Mouse (Mus musculus): Measurements from ENCODE around the gene Timmdc1.
A peak's percentile ranks its signal among the peaks of the same experiment; 100 is the strongest.
"Not testable (repeated sequence)": the region's sequence is repeated elsewhere in the genome, so short reads cannot be mapped to it uniquely, and the experiment has no call there.

Timmdc1 gene

GRCm38 (mm10) chr16:38496604-38497140, 25.8 kb downstream of the Timmdc1 start:
- no peak for DNase-seq (ENCODE audit: low read depth, low spot score)

- no peak for DNase-seq (ENCODE audit: low read depth, low spot score)
Measured at GRCm38 (mm10) chr16:38493890-38494289, 28.6 kb downstream of the Timmdc1 start.

GRCm38 (mm10) chr16:38492551-38492950, 29.9 kb downstream of the Timmdc1 start:
- DNase-seq (ENCODE audit: low read depth, low spot score): no peak

- no peak for DNase-seq (ENCODE audit: low read depth, low spot score)
Measured at GRCm38 (mm10) chr16:38483582-38484309, 38.7 kb downstream of the Timmdc1 start.

DNA sequence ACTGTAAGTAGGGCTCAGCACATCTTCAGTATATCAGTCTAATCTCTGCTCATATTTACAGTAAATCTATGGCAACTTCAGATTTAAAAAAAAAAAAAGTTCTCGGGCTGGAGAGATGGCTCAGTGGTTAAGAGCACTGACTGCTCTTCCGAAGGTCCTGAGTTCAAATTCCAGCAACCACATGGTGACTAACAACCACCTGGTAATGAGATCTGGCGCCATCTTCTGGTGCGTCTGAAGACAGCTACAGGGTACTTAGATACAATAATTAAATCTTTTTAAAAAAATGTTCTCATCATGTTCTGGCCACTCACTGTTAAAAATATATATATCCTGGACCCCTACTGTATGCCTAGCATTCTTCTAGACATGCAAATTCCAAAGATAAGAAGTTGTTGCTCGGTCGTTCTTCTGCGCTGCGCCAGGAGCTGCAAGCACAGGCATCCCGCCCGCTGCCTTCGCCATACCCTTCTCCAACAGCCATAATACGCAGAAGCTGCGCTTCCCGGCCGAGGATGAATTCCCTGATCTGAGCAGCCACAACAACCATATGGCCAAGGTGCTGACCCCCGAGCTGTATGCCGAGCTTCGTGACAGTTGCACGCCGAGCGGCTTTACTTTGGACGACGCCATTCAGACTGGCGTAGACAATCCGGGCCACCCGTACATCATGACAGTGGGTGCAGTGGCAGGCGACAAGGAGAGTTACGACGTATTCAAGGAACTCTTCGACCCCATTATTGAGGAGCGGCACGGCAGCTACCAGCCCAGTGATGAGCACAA, 39.5 kb downstream of the Timmdc1 start:
- DNase-seq (ENCODE audit: low read depth, low spot score): peak; percentile 63

DNA sequence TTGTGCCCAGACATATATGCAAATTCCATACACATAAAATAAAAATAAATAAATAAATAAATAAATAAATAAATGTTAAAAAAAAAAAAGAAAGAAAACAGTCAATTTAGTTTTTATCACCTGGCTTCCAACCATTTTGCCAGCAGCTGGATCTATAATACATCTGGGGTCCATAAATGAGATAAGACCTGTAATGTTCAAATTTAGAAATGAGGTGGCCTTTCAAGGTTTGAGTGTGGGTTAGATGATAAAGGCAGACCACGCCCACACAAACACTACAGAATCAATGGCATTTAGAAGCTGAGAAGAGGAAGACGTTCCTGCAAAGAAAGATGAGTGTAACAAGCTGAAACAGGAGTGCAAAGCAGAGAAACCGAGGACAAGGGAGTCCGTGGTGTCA, 41.1 kb downstream of the Timmdc1 start:
- DNase-seq (ENCODE audit: low read depth, low spot score): no peak

- DNase-seq (ENCODE audit: low read depth, low spot score): no peak
Measured at GRCm38 (mm10) chr16:38478296-38478695, 44.2 kb downstream of the Timmdc1 start.

DNA sequence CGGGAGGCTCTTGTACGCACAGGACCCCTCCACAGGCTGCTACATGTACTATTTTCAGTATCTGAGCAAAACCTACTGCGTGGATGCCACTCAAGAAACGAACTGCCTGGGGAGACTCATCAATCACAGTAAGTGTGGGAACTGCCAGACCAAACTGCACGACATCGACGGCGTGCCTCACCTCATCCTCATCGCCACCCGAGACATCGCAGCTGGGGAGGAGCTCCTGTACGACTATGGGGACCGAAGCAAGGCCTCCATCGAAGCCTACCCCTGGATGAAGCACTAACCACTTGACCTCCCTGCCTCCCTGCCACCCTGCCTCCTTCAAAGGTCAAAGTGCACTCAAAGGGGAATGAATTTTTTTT, 45.2 kb downstream of the Timmdc1 start:
- not testable (repeated sequence) for DNase-seq (ENCODE audit: low read depth, low spot score)

- DNase-seq (ENCODE audit: low read depth, low spot score): peak; percentile 84
Measured at GRCm38 (mm10) chr16:38476312-38477240, 45.9 kb downstream of the Timmdc1 start.

GRCm38 (mm10) chr16:38475681-38476311, 46.7 kb downstream of the Timmdc1 start:
- peak; percentile 41 for DNase-seq (ENCODE audit: low read depth, low spot score)

- no peak for DNase-seq (ENCODE audit: low read depth, low spot score)
Measured at GRCm38 (mm10) chr16:38474677-38475286, 47.7 kb downstream of the Timmdc1 start.

DNA sequence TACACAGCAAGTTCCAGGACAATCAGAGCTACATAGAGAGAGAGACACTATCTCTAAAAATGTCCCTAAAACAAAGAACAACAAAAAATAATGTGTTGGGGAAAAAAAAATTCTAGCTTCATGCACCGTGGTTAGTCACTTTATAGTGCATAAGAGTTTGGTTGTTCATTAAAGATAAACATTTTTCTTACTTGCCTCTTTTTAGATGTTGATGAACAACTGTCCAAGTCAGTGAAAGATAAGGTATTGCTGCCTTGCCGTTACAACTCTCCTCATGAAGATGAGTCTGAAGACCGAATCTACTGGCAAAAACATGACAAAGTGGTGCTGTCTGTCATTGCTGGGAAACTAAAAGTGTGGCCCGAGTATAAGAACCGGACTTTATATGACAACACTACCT, 48.8 kb downstream of the Timmdc1 start:
- DNase-seq (ENCODE audit: low read depth, low spot score): no peak

DNA sequence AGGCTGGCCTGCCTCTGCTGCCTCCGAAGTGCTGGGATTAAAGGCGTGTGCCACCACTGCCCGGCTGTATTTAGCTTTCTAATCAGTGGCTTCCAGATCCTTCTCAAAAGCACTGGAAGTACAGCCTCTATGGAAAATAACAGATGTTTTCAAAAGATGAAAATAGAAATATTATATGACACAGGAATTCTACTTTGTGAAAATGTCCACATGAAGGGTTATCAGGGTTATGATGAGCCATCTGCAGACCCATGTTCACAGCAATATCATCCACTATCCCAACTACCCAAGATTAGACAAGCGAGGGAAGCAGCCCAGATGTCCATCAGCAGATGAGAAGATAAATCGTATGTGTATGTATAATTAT, 50.0 kb downstream of the Timmdc1 start:
- no peak for DNase-seq (ENCODE audit: low read depth, low spot score)

GRCm38 (mm10) chr16:38471697-38472506, 50.6 kb downstream of the Timmdc1 start:
- DNase-seq (ENCODE audit: low read depth, low spot score): no peak

DNA sequence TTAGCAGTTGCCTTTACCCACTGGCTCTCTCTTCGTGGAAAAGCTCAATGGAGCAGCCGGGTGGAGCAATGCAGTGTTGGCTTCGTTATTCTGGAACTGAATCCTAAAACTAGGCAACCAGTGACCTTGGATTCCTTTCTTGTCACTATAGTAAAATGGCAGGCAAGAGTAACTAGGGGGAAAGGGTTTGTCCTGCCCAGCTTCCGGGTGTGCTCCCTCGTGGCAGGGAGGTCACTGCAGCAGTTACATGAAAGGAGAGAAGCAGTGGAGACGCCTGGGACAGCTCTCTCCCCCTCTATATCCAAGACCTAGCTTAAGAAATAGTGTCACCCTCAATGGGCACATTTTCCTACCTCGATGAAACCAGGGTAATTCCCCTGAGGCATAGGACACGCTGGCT, 53.0 kb downstream of the Timmdc1 start:
- no peak for DNase-seq (ENCODE audit: low read depth, low spot score)

GRCm38 (mm10) chr16:38468706-38469018, 53.8 kb downstream of the Timmdc1 start:
- DNase-seq (ENCODE audit: low read depth, low spot score): no peak

- no peak for DNase-seq (ENCODE audit: low read depth, low spot score)
Measured at GRCm38 (mm10) chr16:38467917-38468705, 54.4 kb downstream of the Timmdc1 start.

DNA sequence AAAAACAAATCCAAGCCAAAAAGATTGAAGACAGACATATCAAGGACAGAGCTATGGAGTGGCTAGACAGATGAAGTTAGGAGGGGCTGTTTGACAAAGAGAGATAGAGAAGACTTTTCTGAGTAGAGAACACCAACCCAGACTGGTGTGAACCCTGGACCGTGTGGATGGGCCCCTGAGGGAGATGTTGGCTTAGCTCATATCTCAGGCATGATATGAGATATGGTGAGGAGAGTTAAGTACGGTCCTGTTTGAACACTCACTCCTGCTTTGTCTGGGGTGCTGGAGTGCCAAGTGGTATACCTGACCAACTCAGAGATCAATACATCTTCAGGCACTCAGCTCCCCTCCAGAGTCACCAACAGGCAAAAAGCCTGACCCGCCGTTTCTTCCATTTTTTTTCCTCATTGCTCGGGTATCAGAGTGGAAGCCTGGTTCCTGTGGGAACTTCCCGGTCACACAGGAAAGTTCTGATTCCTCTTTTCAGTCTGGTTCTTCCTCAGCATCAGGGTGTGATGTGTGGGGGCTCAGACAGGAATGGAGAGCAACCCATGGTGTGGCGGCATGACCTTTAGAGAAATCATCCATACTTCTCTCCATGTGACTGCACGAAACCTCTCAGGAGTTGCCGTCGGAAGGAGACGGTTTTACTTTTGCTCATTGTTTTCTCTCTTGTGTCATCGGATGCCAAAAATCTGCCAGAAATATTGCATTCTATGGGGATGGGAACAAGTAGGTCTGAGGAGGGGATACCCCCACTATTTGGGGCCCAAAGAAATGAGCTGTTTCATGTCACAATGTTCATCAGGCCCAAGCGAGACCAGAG, 55.2 kb downstream of the Timmdc1 start:
- DNase-seq (ENCODE audit: low read depth, low spot score): no peak

GRCm38 (mm10) chr16:38466089-38466488, 56.4 kb downstream of the Timmdc1 start:
- DNase-seq (ENCODE audit: low read depth, low spot score): no peak

Data from A20 (cell line).